Mouse (Mus musculus): Measurements from ENCODE around the gene E130218I03Rik. TPM values are rescaled to one million over a fixed set of nuclear protein-coding genes. Genes with fewer than 3 reads are reported as not detected.
A peak's percentile ranks its signal among the peaks of the same experiment; 100 is the strongest.
"Not testable (repeated sequence)": the region's sequence is repeated elsewhere in the genome, so short reads cannot be mapped to it uniquely, and the experiment has no call there.

E130218I03Rik gene
- total RNA-seq, 2 experiments from 2014 or later = not detected

GRCm38 (mm10) chr4:134251241-134252130 is 8.0 kb downstream of the E130218I03Rik start:
- DNase-seq (ENCODE audit: low spot score in 2 of 2) = peak; percentile 31 to 62

- no peak for DNase-seq (ENCODE audit: low spot score in 2 of 2)
Measured at GRCm38 (mm10) chr4:134252131-134252910, 8.9 kb downstream of the E130218I03Rik start.

- no peak for DNase-seq (ENCODE audit: low spot score in 2 of 2)
Measured at GRCm38 (mm10) chr4:134252911-134253721, 9.7 kb downstream of the E130218I03Rik start.

- no peak for DNase-seq (ENCODE audit: low spot score in 2 of 2)
Measured at GRCm38 (mm10) chr4:134253722-134254324, 10.4 kb downstream of the E130218I03Rik start, which contains the start of gene Grrp1. Grrp1 (minus strand) TSS chr4:134254106.

GRCm38 (mm10) chr4:134254835-134255234 is 11.4 kb downstream of the E130218I03Rik start:
- no peak for DNase-seq (ENCODE audit: low spot score in 2 of 2)

GRCm38 (mm10) chr4:134255854-134256253 is 12.4 kb downstream of the E130218I03Rik start:
- DNase-seq (ENCODE audit: low spot score in 2 of 2) = no peak

GRCm38 (mm10) chr4:134256407-134257197 is 13.1 kb downstream of the E130218I03Rik start:
- no peak for DNase-seq (ENCODE audit: low spot score in 2 of 2)

- DNase-seq (ENCODE audit: low spot score in 2 of 2) = no peak
Measured at GRCm38 (mm10) chr4:134257198-134258009, 13.9 kb downstream of the E130218I03Rik start.

GRCm38 (mm10) chr4:134258354-134258753 is 14.9 kb downstream of the E130218I03Rik start:
- DNase-seq (ENCODE audit: low spot score in 2 of 2) = no peak

- peak; percentile 45 to 67 for DNase-seq (ENCODE audit: low spot score in 2 of 2)
Measured at GRCm38 (mm10) chr4:134263191-134263590, 19.7 kb downstream of the E130218I03Rik start.

- DNase-seq (ENCODE audit: low spot score in 2 of 2) = no peak
Measured at GRCm38 (mm10) chr4:134265860-134266585, 22.6 kb downstream of the E130218I03Rik start.

GRCm38 (mm10) chr4:134268102-134268655 is 24.7 kb downstream of the E130218I03Rik start:
- no peak for DNase-seq (ENCODE audit: low spot score in 2 of 2)

GRCm38 (mm10) chr4:134269622-134270021 is 26.2 kb downstream of the E130218I03Rik start:
- not testable (repeated sequence) for DNase-seq (ENCODE audit: low spot score in 2 of 2)

GRCm38 (mm10) chr4:134271979-134272378 is 28.5 kb downstream of the E130218I03Rik start:
- no peak for DNase-seq (ENCODE audit: low spot score in 2 of 2)

- DNase-seq (ENCODE audit: low spot score in 2 of 2) = no peak
Measured at GRCm38 (mm10) chr4:134272731-134273416, 29.4 kb downstream of the E130218I03Rik start.

GRCm38 (mm10) chr4:134273417-134274345 is 30.2 kb downstream of the E130218I03Rik start:
- DNase-seq (ENCODE audit: low spot score in 2 of 2) = no peak
